Mouse (Mus musculus): ENCODE data around the gene Fibp. TPM values are rescaled to one million over a fixed set of nuclear protein-coding genes. Genes with fewer than 3 reads are reported as not detected.

Gene Fibp
- total RNA-seq (2023): 71.4 to 110 TPM (median 105 TPM) in 4 replicates

GRCm38 (mm10) chr19:5460465-5460911 lies at the start of gene Fibp:
Gene Fibp, plus strand, starts transcription at chr19:5460615.

GRCm38 (mm10) chr19:5424782-5425741 lies 35.4 kb upstream of the Fibp start, which contains the start of the genes Drap1 and AI837181:
Gene Drap1, minus strand, starts transcription at chr19:5424979.
Gene AI837181, plus strand, starts transcription at chr19:5425144.

GRCm38 (mm10) chr19:5447515-5448353 lies 12.7 kb upstream of the Fibp start, which contains the start of gene Fosl1:
Gene Fosl1, plus strand, starts transcription at chr19:5447547.

GRCm38 (mm10) chr19:5457746-5458442 lies 2.5 kb upstream of the Fibp start, which contains the start of gene Ccdc85b:
Gene Ccdc85b, minus strand, starts transcription at chr19:5457894.

GRCm38 (mm10) chr19:5468374-5468773 lies 8.0 kb downstream of the Fibp start, which contains the start of gene Ctsw:
Gene Ctsw, minus strand, starts transcription at chr19:5468507.

GRCm38 (mm10) chr19:5473720-5474119 lies 13.3 kb downstream of the Fibp start, which contains the start of gene Efemp2:
Gene Efemp2, plus strand, starts transcription at chr19:5473954.

GRCm38 (mm10) chr19:5487768-5488550 lies 27.5 kb downstream of the Fibp start, which contains the start of gene Mus81:
Gene Mus81, minus strand, starts transcription at chr19:5488402.

GRCm38 (mm10) chr19:5490313-5490897 lies 30.0 kb downstream of the Fibp start, which contains the start of gene Cfl1:
Gene Cfl1, plus strand, starts transcription at chr19:5490455.

GRCm38 (mm10) chr19:5503687-5504086 lies 43.3 kb downstream of the Fibp start, which contains the start of gene 1700020D05Rik:
Gene 1700020D05Rik, minus strand, starts transcription at chr19:5503787.

GRCm38 (mm10) chr19:5510031-5511026 lies 49.9 kb downstream of the Fibp start, which contains the start of gene Snx32:
Gene Snx32, minus strand, starts transcription at chr19:5510538.

Other genes with a start within 250 kb of the Fibp start
- 72.0 to 82.2 TPM (median 75.3 TPM) in 4 replicates for gene Pacs1, start 187.5 kb upstream of the Fibp start, total RNA-seq (2023)
- gene Sf3b2, start 165.2 kb upstream of the Fibp start, total RNA-seq (2023): 307 to 329 TPM (median 311 TPM) in 4 replicates
- gene Gal3st3, start 162.3 kb upstream of the Fibp start, total RNA-seq (2023): not detected in 4 replicates
- not detected in 4 replicates for gene Catsper1, start 124.9 kb upstream of the Fibp start, total RNA-seq (2023)
- 1.1 TPM in 1 of 4 replicates, not detected in the others for gene Cst6, start 111.0 kb upstream of the Fibp start, total RNA-seq (2023)
- gene Eif1ad, start 93.9 kb upstream of the Fibp start, total RNA-seq (2023): 34.9 to 38.5 TPM (median 36.1 TPM) in 4 replicates
- 88.3 to 99.9 TPM (median 93.3 TPM) in 4 replicates for gene Banf1, start 93.4 kb upstream of the Fibp start, total RNA-seq (2023)
- gene Sart1, start 71.9 kb upstream of the Fibp start, total RNA-seq (2023): 164 to 192 TPM (median 190 TPM) in 4 replicates
- not detected in 4 replicates for gene Tsga10ip, start 58.1 kb upstream of the Fibp start, total RNA-seq (2023)
- gene Drap1, start 35.6 kb upstream of the Fibp start, total RNA-seq (2023): 152 to 183 TPM (median 166 TPM) in 4 replicates
- 48.5 to 56.8 TPM (median 51.1 TPM) in 4 replicates for gene AI837181, start 35.5 kb upstream of the Fibp start, total RNA-seq (2023)
- gene Fosl1, start 13.1 kb upstream of the Fibp start, total RNA-seq (2023): 0.41 to 2.4 TPM (median 1.2 TPM) in 4 replicates
- 2.5 to 3.4 TPM (median 2.8 TPM) in 4 replicates for gene Ccdc85b, start 2.7 kb upstream of the Fibp start, total RNA-seq (2023)
- 0.92 to 2.5 TPM (median 1.4 TPM) in 4 replicates for gene Ctsw, start 7.9 kb downstream of the Fibp start, total RNA-seq (2023)
- not detected in 4 replicates for gene Efemp2, start 13.3 kb downstream of the Fibp start, total RNA-seq (2023)
- 29.5 to 38.4 TPM (median 36.3 TPM) in 4 replicates for gene Mus81, start 27.8 kb downstream of the Fibp start, total RNA-seq (2023)
- gene Cfl1, start 29.8 kb downstream of the Fibp start, total RNA-seq (2023): 1,244 to 1,311 TPM (median 1,302 TPM) in 4 replicates
- gene 1700020D05Rik, start 43.2 kb downstream of the Fibp start, total RNA-seq (2023): 1.6 to 3.8 TPM (median 2.1 TPM) in 4 replicates
- 9.1 to 11.3 TPM (median 9.6 TPM) in 4 replicates for gene Snx32, start 49.9 kb downstream of the Fibp start, total RNA-seq (2023)
- gene Ovol1, start 100.0 kb downstream of the Fibp start, total RNA-seq (2023): not detected in 4 replicates
- gene Ap5b1, start 107.4 kb downstream of the Fibp start, total RNA-seq (2023): 15.4 to 17.9 TPM (median 15.7 TPM) in 4 replicates
- gene Rnaseh2c, start 141.3 kb downstream of the Fibp start, total RNA-seq (2023): 75.8 to 104 TPM (median 94.4 TPM) in 4 replicates
- gene Kat5, start 149.6 kb downstream of the Fibp start, total RNA-seq (2023): 102 to 119 TPM (median 114 TPM) in 4 replicates
- 140 to 161 TPM (median 148 TPM) in 4 replicates for gene Rela, start 176.9 kb downstream of the Fibp start, total RNA-seq (2023)
- 565 to 597 TPM (median 588 TPM) in 4 replicates for gene Sipa1, start 203.1 kb downstream of the Fibp start, total RNA-seq (2023)
- 55.2 to 63.2 TPM (median 57.8 TPM) in 4 replicates for gene Map3k11, start 228.1 kb downstream of the Fibp start, total RNA-seq (2023)
- 193 to 226 TPM (median 206 TPM) in 4 replicates for gene Pcnx3, start 228.3 kb downstream of the Fibp start, total RNA-seq (2023)
- not detected in 4 replicates for gene Kcnk7, start 243.8 kb downstream of the Fibp start, total RNA-seq (2023)

All from B cell, adult 62 days (primary cell).